Mouse (Mus musculus) layer of hippocampus, postnatal 10 days (tissue): ENCODE measurements around the gene Pdf. TPM values are rescaled to one million over a fixed set of nuclear protein-coding genes. Genes with fewer than 3 reads are reported as not detected.
"Not testable (repeated sequence)": the region's sequence is repeated elsewhere in the genome, so short reads cannot be mapped to it uniquely, and the experiment has no call there.

Experiments
- DNase-seq, 2 experiments: peaks; one replicate each; pipeline ENCODE4 v3.0.0; 2021; ENCODE audit warnings: low spot score in 2 of 2
- microRNA-seq, 2 experiments: library from miRNA; unstranded; fragments of <30 nt; microRNA quantifications; one replicate each; pipeline ENCODE4 v1.2.0; 2021
- total RNA-seq, 2 experiments: library from RNA; stranded (reverse); gene quantifications; 2 replicates each; pipeline ENCODE4 v1.2.3; 2021

Gene Pdf
- total RNA-seq, 2 experiments from 2014 or later: 23.6 to 27.6 TPM

GRCm38 (mm10) chr8:107040632-107041031 lies 7.8 kb downstream of the Pdf start:
- DNase-seq: no peak

- no peak for DNase-seq
Measured at GRCm38 (mm10) chr8:107036626-107037025, 11.8 kb downstream of the Pdf start.

GRCm38 (mm10) chr8:107035641-107036040 lies 12.8 kb downstream of the Pdf start:
- DNase-seq: no peak

- DNase-seq: not testable (repeated sequence)
Measured at GRCm38 (mm10) chr8:107033609-107034008, 14.8 kb downstream of the Pdf start.

DNA sequence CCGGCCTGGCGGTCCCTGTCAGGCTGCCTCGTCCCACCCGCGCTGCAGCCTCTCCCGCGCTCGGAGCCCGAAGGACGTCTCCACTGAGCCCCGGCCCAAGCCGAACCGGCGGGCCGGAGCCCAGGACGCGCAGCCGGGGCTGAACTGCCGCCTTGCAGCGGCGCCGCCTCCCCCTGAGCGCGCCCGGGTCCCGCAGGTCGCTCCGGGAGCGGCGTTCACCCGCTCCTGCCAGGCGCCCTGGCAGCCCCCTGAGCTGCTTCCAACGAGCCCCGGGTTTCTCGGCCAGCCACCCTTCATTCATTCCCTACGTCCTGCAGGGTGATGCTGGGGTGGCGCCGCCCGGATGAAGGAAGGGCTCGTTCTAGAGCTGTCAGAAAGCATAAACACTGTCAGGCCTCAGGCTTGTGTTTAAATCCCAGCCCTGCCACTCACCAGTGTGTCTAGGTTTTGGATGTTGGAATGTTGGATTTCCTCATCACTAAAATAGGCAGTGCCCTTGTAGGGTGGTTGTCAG lies 16.8 kb downstream of the Pdf start:
- DNase-seq: no peak

DNA sequence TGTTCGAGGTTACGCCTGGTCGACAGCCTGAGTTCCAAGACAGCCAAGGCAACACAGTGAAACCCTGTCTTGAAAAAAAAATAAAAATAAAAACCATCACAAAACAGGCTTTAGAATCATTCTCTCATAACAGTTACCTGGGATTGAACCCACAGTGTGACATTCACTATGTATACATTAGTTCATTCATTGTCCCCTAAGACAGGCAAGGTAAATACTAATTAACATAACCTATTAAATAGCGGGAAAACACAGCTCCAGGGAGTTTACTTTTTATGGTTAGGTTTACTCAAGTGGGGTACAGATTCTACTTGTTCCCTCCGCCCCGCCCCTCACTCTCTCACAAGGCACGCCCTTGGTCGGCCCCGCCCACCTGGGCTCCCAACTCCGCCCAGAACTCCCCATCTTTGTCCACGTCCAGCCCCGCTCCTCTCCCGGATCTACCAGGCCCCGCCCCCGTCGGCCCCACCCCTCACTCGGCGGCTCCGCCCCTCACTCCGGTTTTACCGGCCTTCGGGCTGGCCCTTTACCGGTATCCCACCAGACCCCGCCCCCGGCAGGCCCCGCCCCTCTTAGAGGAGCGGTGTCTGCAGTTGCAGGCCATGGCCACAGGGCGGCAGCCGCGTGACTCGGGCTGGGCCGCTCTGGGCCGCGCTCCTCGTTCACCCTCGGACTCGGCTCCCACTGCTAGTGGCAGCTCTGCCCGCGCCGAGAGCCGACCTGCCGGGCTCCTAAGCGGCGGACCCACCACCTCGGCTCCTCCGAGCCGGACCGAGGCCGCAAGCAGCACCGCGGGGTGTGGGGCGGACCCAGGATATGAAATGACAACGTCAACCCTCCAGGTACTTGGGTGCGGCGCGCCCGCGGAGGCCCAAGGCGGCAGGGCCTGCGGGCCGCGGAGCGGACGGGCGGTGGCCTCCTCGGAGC lies 17.5 kb downstream of the Pdf start, which contains the start of gene Vps4a:
Vps4a (plus strand) TSS at position 573 of the 927 bp plus-strand sequence.
- DNase-seq: peak; percentile 99

DNA sequence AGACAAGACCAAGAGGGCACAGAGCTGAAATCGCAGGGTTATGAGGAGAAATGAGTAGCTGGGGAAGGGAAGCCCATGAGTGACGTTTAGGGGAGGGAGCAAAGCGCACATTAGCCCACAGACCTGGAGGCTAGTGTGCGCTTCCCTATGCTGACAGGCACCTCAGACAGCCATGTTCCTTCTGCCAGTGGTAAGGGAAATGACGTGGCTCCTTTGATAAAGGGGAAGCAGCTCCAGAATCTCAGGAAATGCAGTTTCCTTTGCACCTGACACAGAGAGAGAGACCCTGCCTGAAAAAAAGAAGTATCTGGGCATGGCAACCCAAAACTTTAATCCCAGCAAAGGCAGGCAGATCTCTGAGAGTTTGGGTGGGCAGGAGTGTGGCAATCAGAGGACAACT lies 18.4 kb downstream of the Pdf start:
- no peak for DNase-seq

DNA sequence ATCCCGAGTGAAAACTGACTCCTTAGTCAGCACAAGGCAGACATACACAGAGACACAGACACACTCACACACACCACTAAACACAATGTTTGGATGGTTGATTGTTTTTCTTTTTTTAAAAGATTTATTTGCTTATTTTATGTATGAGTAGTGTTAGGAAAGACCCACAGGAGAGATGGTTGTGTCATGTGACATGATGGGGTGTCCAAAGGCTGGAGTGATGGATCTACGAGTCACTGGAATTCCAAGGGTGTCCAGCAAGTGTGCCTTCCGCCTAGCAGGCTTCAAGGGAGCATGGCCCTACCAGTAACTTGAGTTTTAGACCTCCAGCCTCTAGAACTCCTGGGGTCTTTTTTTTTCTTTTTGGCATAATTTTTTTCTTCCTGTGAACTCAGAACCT lies 19.1 kb downstream of the Pdf start:
- DNase-seq: no peak

DNA sequence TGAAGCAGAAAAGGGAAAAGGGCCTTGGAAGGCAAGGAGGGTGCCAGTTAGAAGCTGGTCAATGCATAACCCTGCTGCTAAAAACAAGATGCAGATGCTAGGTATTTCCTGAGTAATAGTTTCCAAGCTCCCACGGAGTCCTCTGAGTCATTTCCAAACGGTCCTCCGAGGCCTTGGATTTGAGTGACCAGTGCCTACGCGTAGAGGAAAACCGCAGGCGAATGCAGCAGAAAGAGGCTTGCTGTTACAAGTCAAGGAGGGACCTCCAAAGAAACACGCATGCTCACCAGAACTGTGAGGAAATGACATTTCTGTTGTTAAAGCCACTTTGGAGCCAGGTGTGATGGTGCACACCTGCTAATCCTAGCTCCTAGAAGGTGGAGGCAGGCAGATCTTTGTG lies 24.9 kb downstream of the Pdf start:
- DNase-seq: no peak

DNA sequence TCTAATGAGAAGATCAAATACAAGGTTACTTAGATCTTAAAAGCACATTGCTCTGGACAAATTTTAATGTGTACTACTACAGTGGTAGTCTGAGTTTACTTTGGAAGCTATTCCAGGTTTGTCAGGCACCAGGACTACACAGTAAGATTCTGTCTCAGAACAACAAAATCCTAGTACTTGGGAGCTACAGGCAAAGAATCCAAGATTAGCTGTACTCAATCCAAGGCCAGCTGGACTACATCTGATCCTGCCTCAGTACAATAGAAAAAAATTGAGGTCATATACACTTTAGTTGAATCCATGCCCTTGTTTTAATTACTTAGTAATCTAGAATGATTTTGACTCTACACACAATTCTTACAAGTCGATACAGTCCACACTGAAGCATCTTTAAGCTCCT lies 33.5 kb downstream of the Pdf start:
- no peak for DNase-seq

DNA sequence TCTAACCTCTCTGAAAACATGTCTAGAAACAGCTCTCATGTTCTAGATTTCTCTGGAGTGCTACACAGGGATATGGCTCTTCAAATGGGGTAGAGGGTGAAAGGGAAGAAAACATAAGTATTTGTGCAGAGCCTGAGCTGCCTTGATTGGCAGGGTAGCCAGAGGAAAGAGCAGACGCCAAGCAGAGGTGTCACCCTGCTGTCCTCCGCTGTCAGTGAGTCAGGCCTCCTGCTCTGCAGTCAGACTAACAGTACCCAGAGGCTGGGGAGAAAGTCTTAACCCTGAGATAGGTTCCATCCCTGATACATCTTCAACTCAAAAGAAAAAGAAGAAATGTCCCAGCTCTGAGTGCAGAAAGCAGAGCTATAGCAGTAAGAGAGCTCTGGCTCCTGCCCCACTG lies 35.7 kb downstream of the Pdf start:
- DNase-seq: no peak

DNA sequence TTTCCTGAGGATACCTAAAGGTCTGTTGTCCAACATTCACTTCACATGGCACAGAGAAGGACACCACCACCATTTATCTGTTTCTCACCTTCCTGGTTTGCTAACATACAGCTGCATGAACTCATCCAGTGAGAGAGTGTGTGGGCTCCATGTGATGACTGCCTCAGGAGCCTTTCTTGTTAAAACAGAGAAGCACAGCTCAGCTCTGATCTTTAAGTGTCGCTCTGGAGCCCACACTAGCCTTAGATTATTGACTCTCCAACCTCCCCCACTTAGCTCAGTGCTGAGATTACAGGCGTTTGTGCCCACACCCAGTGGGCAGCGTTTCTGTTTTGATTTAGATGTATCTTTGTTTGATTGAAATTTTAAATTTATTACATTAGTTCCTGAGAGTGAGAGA lies 40.6 kb downstream of the Pdf start:
- DNase-seq: no peak

GRCm38 (mm10) chr8:107002532-107002931 lies 45.9 kb downstream of the Pdf start:
- peak; percentile 94 to 95 for DNase-seq

- peak; percentile 62 to 68 for DNase-seq
Measured at GRCm38 (mm10) chr8:106999068-106999467, 49.3 kb downstream of the Pdf start.

GRCm38 (mm10) chr8:106997416-106997815 lies 51.0 kb downstream of the Pdf start:
- DNase-seq: no peak

DNA sequence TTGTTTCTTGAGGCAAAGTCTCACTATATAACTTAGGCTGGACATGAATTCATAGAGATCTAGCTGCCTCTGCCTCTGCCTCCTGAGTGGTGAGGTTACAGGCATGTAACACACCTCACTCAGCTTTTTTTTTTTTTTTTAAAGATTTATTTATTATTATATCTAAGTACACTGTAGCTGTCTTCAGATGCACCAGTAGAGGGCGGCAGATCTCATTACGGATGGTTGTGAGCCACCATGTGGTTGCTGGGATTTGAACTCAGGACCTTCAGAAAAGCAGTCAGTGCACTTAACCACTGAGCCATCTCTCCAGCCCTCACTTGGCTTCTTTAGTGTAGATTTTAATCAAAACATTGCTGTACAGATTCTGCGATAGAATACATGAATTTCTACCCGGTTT lies 52.1 kb downstream of the Pdf start:
- not testable (repeated sequence) for DNase-seq

Small RNA genes within 50 kb of the gene (microRNA-seq; reads per million reads assigned to microRNA genes)
- gene Mir7075: 0 to 1.6 reads per million in 2 experiments

Other genes with a start within 250 kb of the Pdf start
- 1 to 10 TPM; 5.3 to 5.5 TPM for gene Has3, start 178.4 kb downstream of the Pdf start, total RNA-seq
- gene Utp4, start 155.0 kb downstream of the Pdf start, total RNA-seq: 10 to 100 TPM; 27.5 to 31.6 TPM
- gene Sntb2, start 112.9 kb downstream of the Pdf start, total RNA-seq: 1 to 10 TPM; 7.4 to 8.7 TPM
- 100 to 1,000 TPM; 108 to 119 TPM for gene Vps4a, start 17.4 kb downstream of the Pdf start, total RNA-seq
- 10 to 100 TPM; 24.9 to 27.8 TPM for gene Cog8, start 8.1 kb upstream of the Pdf start, total RNA-seq
- gene Nip7, start 8.3 kb upstream of the Pdf start, total RNA-seq: 10 to 100 TPM; 57.3 to 66.3 TPM
- gene Tmed6, start 17.0 kb upstream of the Pdf start, total RNA-seq: not detected
- 10 to 100 TPM; 36.0 to 36.6 TPM for gene Terf2, start 47.9 kb upstream of the Pdf start, total RNA-seq
- 100 to 1,000 TPM in 1 of 2 experiments, 10 to 100 TPM in 1; 97.0 to 102 TPM for gene Cyb5b, start 102.0 kb upstream of the Pdf start, total RNA-seq
- 10 to 100 TPM; 37.9 to 39.4 TPM for gene Nfat5, start 244.9 kb upstream of the Pdf start, total RNA-seq